Mouse (Mus musculus): ENCODE results near the gene Naa25.

GRCm38 (mm10) chr5:121363441-121363840, 34.3 kb upstream of the Naa25 start:
- TF ChIP-seq CTCF (IDR thresholded peaks at IDR 0.05; ENCODE audit: control insufficient read depth, insufficient read depth, low read length): no peak
- TF ChIP-seq POLR2A (IDR thresholded peaks at IDR 0.05; ENCODE audit: borderline replicate concordance, control insufficient read depth, low read depth, low read length): no peak

All from bone marrow, adult 2 months (tissue).